Mouse (Mus musculus) forebrain, postnatal 0 days (tissue): ENCODE results near the gene Klhl11. TPM values are rescaled to one million over a fixed set of nuclear protein-coding genes. Genes with fewer than 3 reads are reported as not detected.

Experiments
- ATAC-seq: fragments of 200-750 bp; cut with Nextera tagmentation; 2 replicates; pipeline ENCODE4 v1.8.0; 2017; ENCODE audit warnings: mild to moderate bottlenecking, moderate library complexity
- DNase-seq: peaks from one replicate; pipeline ENCODE4 v3.0.0-alpha.2; 2015
- H3K27ac ChIP-seq: fragments of 300-500 bp; sonication (generic); 2 replicates; pipeline ENCODE4 v1.5.1; 2014; ENCODE audit warnings: low read depth, mild to moderate bottlenecking, antibody characterized with exemption, low read length, moderate library complexity, mixed read lengths
- H3K27me3 ChIP-seq: fragments of 300-500 bp; sonication (generic); 2 replicates; pipeline ENCODE4 v1.6.1; 2014; ENCODE audit warnings: mild to moderate bottlenecking, low read length, mixed read lengths; ENCODE audit not compliant: insufficient read depth
- H3K36me3 ChIP-seq: fragments of 300-500 bp; sonication (generic); 2 replicates; pipeline ENCODE4 v1.6.1; 2014; ENCODE audit warnings: mild to moderate bottlenecking, moderate library complexity; ENCODE audit not compliant: insufficient read depth
- H3K4me1 ChIP-seq: fragments of 300-500 bp; sonication (generic); 2 replicates; pipeline ENCODE4 v1.6.1; 2014; ENCODE audit warnings: antibody characterized with exemption; ENCODE audit not compliant: insufficient read depth
- H3K4me2 ChIP-seq: fragments of 300-500 bp; sonication (generic); 2 replicates; pipeline ENCODE4 v1.6.1; 2014; ENCODE audit warnings: low read depth, mild to moderate bottlenecking, moderate library complexity
- H3K4me3 ChIP-seq: fragments of 300-500 bp; sonication (generic); 2 replicates; pipeline ENCODE4 v1.5.1; 2014; ENCODE audit warnings: low read depth, low read length, mixed read lengths
- H3K9ac ChIP-seq: fragments of 300-500 bp; sonication (generic); 2 replicates; pipeline ENCODE4 v1.6.1; 2014; ENCODE audit warnings: mild to moderate bottlenecking
- H3K9me3 ChIP-seq: fragments of 300-500 bp; sonication (generic); 2 replicates; pipeline ENCODE4 v1.6.1; 2016; ENCODE audit warnings: low read length
- CTCF ChIP-seq: sonication (generic); IDR thresholded peaks from 2 replicates; pipeline ENCODE4 v1.5.1; 2016; ENCODE audit warnings: antibody characterized with exemption, control low read depth, low read depth
- WGBS: fragments of 180-500 bp; shearing (Covaris S2); extraction: QIAGEN DNeasy Blood & Tissue Kit; methylation state at CpG from one replicate; pipeline ENCODE4 v1.1.7; 2014; 5-methylcytosine and 5-hydroxymethylcytosine counted together
- polyA plus RNA-seq: library from polyadenylated mRNA; unstranded; fragments of >200 nt; fragmentation: Nextera tagmentation; extraction: Ambion mirVana; gene quantifications from 2 replicates; pipeline ENCODE4 v1.2.1, GENCODE M21; 2015
- total RNA-seq: library from RNA; depleted of rRNA; stranded (reverse); fragments of >200 nt; gene quantifications from 2 replicates; pipeline ENCODE4 v1.2.3, GENCODE M21; 2014

Gene Klhl11
- total and polyA plus RNA-seq, 2 experiments from 2014 or later, result 9.6 to 73.9 TPM

- H3K27ac ChIP-seq, result no peak overlapping the region
- 76% methylated on average over 3 of the region's 3 CpGs for WGBS
Observed at GRCm38 (mm10) chr11:100500241-100500640, 27.7 kb upstream of the Klhl11 start.

GRCm38 (mm10) chr11:100493771-100494170, 21.2 kb upstream of the Klhl11 start:
- WGBS, result 92% methylated on average over 12 of the region's 12 CpGs
- no peak for TF ChIP-seq CTCF
- no peaks in the 10 kb centered on the region for H3K27me3 ChIP-seq
- H3K36me3 ChIP-seq, result peaks cover 95% of the 10 kb centered on the region
- H3K27ac ChIP-seq, result no peak overlapping the region
- no peak overlapping the region for H3K4me2 ChIP-seq
- H3K9ac ChIP-seq, result no peak overlapping the region
- DNase-seq (no peak), ATAC-seq (no peak)
- H3K9me3 ChIP-seq, result no peaks in the 10 kb centered on the region
- H3K4me3 ChIP-seq, result no peak overlapping the region
- H3K4me1 ChIP-seq, result no peaks in the 10 kb centered on the region

More at GRCm38 (mm10) chr11:100500241-100500640, 27.7 kb upstream of the Klhl11 start:
- H3K9me3 ChIP-seq, result no peaks in the 10 kb centered on the region
- H3K4me3 ChIP-seq, result no peak overlapping the region
- H3K9ac ChIP-seq, result no peak overlapping the region
- ATAC-seq (no peak), DNase-seq (no peak)
- H3K27me3 ChIP-seq, result no peaks in the 10 kb centered on the region
- peaks cover 96% of the 10 kb centered on the region for H3K36me3 ChIP-seq
- H3K4me2 ChIP-seq, result no peak overlapping the region
- H3K4me1 ChIP-seq, result no peaks in the 10 kb centered on the region
- TF ChIP-seq CTCF, result no peak

- H3K4me1 ChIP-seq, result no peaks in the 10 kb centered on the region
- no peaks in the 10 kb centered on the region for H3K27me3 ChIP-seq
- ATAC-seq (no peak), DNase-seq (peak; percentile 31)
- 89% methylated on average over 6 of the region's 6 CpGs for WGBS
- H3K9me3 ChIP-seq, result no peaks in the 10 kb centered on the region
- peak; percentile 60 for TF ChIP-seq CTCF
- no peak overlapping the region for H3K4me2 ChIP-seq
- H3K4me3 ChIP-seq, result no peak overlapping the region
- H3K27ac ChIP-seq, result no peak overlapping the region
- peaks cover 87% of the 10 kb centered on the region for H3K36me3 ChIP-seq
- no peak overlapping the region for H3K9ac ChIP-seq
Observed at GRCm38 (mm10) chr11:100490951-100491350, 18.4 kb upstream of the Klhl11 start.

DNA sequence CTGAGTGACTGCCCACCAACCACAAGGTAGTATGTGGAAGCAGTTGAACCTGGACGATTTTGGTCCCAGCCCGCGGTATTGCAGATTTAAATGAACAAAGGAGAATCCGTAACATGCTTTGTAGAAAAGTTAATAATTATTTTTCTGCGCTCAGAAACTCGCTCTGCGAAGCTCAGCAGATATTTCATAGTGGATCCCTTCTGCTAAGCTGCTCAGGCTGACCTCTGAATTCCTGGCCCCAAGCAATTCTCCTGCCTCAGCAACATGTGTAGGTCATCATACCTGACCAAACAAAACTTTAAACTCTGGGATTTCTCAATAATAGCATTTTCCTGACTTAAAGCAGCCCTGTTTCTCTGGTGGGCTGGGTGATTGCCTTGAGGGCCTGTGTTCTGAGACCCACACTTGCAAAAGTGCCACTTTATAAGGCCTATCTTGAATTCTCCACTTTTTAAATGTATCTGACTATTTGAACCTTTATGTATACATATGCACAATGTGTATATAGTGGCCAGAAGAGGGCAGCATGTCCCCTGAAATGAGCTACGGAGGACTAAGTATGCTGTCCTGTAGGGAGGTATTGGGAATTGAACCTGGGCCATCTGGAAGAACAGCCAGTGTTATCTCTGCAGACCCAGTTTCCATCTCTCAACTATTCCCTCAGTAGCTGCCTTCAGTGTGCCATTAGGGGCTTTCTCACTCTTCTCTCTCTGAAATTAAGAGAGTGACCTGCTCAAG, 13.4 kb upstream of the Klhl11 start:
- Histone ChIP-seq H3K36me3 (peaks cover 89% of the 10 kb centered on the region), H3K27ac (no peak overlapping the region), H3K4me2 (no peak overlapping the region), H3K4me3 (no peak overlapping the region), H3K4me1 (no peaks in the 10 kb centered on the region), H3K27me3 (no peaks in the 10 kb centered on the region), H3K9me3 (no peaks in the 10 kb centered on the region), H3K9ac (no peak overlapping the region)
- peak; percentile 57 for TF ChIP-seq CTCF
- no peak for ATAC-seq
- DNase-seq, result peak; percentile 60
- 85% methylated on average over 8 of the region's 8 CpGs for WGBS

GRCm38 (mm10) chr11:100484461-100484860, 11.9 kb upstream of the Klhl11 start:
- H3K36me3 ChIP-seq, result peaks cover 88% of the 10 kb centered on the region
- H3K27me3 ChIP-seq, result no peaks in the 10 kb centered on the region

DNA sequence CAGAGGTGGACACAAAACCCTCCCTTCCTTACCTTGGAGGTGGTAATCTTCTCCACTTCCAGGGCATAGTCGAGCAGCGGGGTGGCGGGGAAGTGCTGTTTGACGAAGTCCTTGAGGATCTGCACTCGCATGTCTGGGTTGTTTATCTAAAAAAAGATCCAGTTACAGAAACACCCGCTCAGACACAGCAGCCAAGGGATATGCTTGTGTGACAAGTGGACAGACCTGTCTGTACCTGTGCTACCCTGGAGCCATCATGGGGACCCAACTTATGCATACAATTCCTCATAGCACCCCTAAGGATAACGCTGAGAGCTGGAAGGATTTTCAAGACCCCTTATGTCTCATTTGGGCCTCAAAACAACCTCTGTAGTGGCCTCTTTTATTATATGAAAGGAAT, 6.6 kb upstream of the Klhl11 start:
- no peak overlapping the region for H3K9ac ChIP-seq
- no peak overlapping the region for H3K27ac ChIP-seq
- H3K9me3 ChIP-seq, result no peaks in the 10 kb centered on the region
- WGBS, result 94% methylated on average over 7 of the region's 7 CpGs
- H3K36me3 ChIP-seq, result peaks cover 82% of the 10 kb centered on the region
- no peak for TF ChIP-seq CTCF
- H3K4me3 ChIP-seq, result no peak overlapping the region
- DNase-seq (no peak), ATAC-seq (no peak)
- H3K27me3 ChIP-seq, result no peaks in the 10 kb centered on the region
- no peak overlapping the region for H3K4me2 ChIP-seq
- H3K4me1 ChIP-seq, result no peaks in the 10 kb centered on the region

More at GRCm38 (mm10) chr11:100484461-100484860, 11.9 kb upstream of the Klhl11 start:
- TF ChIP-seq CTCF, result no peak
- Histone ChIP-seq H3K9ac (no peak overlapping the region), H3K4me2 (no peak overlapping the region), H3K4me1 (no peaks in the 10 kb centered on the region), H3K27ac (no peak overlapping the region), H3K9me3 (no peaks in the 10 kb centered on the region), H3K4me3 (no peak overlapping the region)
- WGBS, result 93% methylated on average over 3 of the region's 3 CpGs
- ATAC-seq, result no peak
- no peak for DNase-seq

GRCm38 (mm10) chr11:100476281-100476680, 3.7 kb upstream of the Klhl11 start:
- H3K9me3 ChIP-seq, result no peaks in the 10 kb centered on the region
- H3K27me3 ChIP-seq, result no peaks in the 10 kb centered on the region
- peaks cover 54% of the 10 kb centered on the region for H3K36me3 ChIP-seq
- 93% methylated on average over 5 of the region's 5 CpGs for WGBS
- no peak for TF ChIP-seq CTCF
- 0 out of 2 replicates have a peak, but pooled peaks cover 1% of the 10 kb centered on the region for H3K4me1 ChIP-seq
- H3K27ac ChIP-seq, result no peak overlapping the region
- no peak overlapping the region for H3K4me2 ChIP-seq
- DNase-seq, result no peak
- H3K9ac ChIP-seq, result no peak overlapping the region
- H3K4me3 ChIP-seq, result no peak overlapping the region
- no peak for ATAC-seq
